Mouse (Mus musculus) layer of hippocampus, adult 9-11 months (tissue): ENCODE results near the gene Ubxn10.

Experiments used
- DNase-seq: peaks from one replicate; pipeline ENCODE4 v3.0.0; 2022

Gene Ubxn10

GRCm38 (mm10) chr4:138737031-138737430 is at the start of gene Ubxn10:
TSS of gene Ubxn10 (minus strand) at chr4:138737167.
- DNase-seq: no peak

- DNase-seq: no peak
These were observed 49.2 kb upstream of the Ubxn10 start for GRCm38 (mm10) chr4:138786141-138786540.

GRCm38 (mm10) chr4:138785721-138786120 is 48.8 kb upstream of the Ubxn10 start:
- no peak for DNase-seq

- DNase-seq: peak; percentile 71
These were observed 45.1 kb upstream of the Ubxn10 start for GRCm38 (mm10) chr4:138782098-138782497.

- no peak for DNase-seq
These were observed 43.3 kb upstream of the Ubxn10 start for GRCm38 (mm10) chr4:138780300-138780699.

GRCm38 (mm10) chr4:138777417-138778407 is 40.7 kb upstream of the Ubxn10 start:
- no peak for DNase-seq

- DNase-seq: peak; percentile 33
These were observed 38.5 kb upstream of the Ubxn10 start, which contains the start of gene Pla2g2d for GRCm38 (mm10) chr4:138775435-138775834. TSS of gene Pla2g2d (plus strand) at chr4:138775735.

GRCm38 (mm10) chr4:138772386-138772785 is 35.4 kb upstream of the Ubxn10 start:
- no peak for DNase-seq

GRCm38 (mm10) chr4:138771970-138772369 is 35.0 kb upstream of the Ubxn10 start:
- no peak for DNase-seq

- DNase-seq: no peak
These were observed 25.3 kb upstream of the Ubxn10 start for GRCm38 (mm10) chr4:138762266-138762665.

- DNase-seq: no peak
These were observed 20.4 kb upstream of the Ubxn10 start, which contains the start of gene Pla2g2f for GRCm38 (mm10) chr4:138757416-138757815. TSS of gene Pla2g2f (minus strand) at chr4:138757626.

GRCm38 (mm10) chr4:138755983-138756382 is 19.0 kb upstream of the Ubxn10 start:
- DNase-seq: peak; percentile 51

GRCm38 (mm10) chr4:138755439-138755838 is 18.5 kb upstream of the Ubxn10 start:
- DNase-seq: no peak

GRCm38 (mm10) chr4:138754432-138754831 is 17.5 kb upstream of the Ubxn10 start:
- DNase-seq: no peak

- no peak for DNase-seq
These were observed 16.6 kb upstream of the Ubxn10 start for GRCm38 (mm10) chr4:138753608-138754007.

GRCm38 (mm10) chr4:138752603-138753002 is 15.6 kb upstream of the Ubxn10 start:
- no peak for DNase-seq

GRCm38 (mm10) chr4:138748369-138749072 is 11.6 kb upstream of the Ubxn10 start:
- DNase-seq: peak; percentile 55

GRCm38 (mm10) chr4:138747851-138748250 is 10.9 kb upstream of the Ubxn10 start:
- DNase-seq: peak; percentile 40

- no peak for DNase-seq
These were observed 9.9 kb upstream of the Ubxn10 start for GRCm38 (mm10) chr4:138746866-138747265.

GRCm38 (mm10) chr4:138745884-138746283 is 8.9 kb upstream of the Ubxn10 start:
- DNase-seq: no peak

GRCm38 (mm10) chr4:138739136-138739851 is 2.3 kb upstream of the Ubxn10 start:
- peak; percentile 38 for DNase-seq

- no peak for DNase-seq
These were observed 2.1 kb downstream of the Ubxn10 start for GRCm38 (mm10) chr4:138734863-138735262.

GRCm38 (mm10) chr4:138734105-138734504 is 2.9 kb downstream of the Ubxn10 start:
- no peak for DNase-seq
